Mouse (Mus musculus) liver, embryonic 14.5 days (tissue): Measurements from ENCODE around the gene Tcte1.

Experiments
- CTCF ChIP-seq: IDR thresholded peaks from 2 replicates; pipeline ENCODE4 v1.5.1; 2016; ENCODE audit warnings: antibody characterized with exemption, low read depth, control low read depth
- EP300 ChIP-seq: IDR thresholded peaks from 2 replicates; pipeline ENCODE4 v1.6.1; 2016; ENCODE audit warnings: antibody characterized with exemption, low read depth

DNA sequence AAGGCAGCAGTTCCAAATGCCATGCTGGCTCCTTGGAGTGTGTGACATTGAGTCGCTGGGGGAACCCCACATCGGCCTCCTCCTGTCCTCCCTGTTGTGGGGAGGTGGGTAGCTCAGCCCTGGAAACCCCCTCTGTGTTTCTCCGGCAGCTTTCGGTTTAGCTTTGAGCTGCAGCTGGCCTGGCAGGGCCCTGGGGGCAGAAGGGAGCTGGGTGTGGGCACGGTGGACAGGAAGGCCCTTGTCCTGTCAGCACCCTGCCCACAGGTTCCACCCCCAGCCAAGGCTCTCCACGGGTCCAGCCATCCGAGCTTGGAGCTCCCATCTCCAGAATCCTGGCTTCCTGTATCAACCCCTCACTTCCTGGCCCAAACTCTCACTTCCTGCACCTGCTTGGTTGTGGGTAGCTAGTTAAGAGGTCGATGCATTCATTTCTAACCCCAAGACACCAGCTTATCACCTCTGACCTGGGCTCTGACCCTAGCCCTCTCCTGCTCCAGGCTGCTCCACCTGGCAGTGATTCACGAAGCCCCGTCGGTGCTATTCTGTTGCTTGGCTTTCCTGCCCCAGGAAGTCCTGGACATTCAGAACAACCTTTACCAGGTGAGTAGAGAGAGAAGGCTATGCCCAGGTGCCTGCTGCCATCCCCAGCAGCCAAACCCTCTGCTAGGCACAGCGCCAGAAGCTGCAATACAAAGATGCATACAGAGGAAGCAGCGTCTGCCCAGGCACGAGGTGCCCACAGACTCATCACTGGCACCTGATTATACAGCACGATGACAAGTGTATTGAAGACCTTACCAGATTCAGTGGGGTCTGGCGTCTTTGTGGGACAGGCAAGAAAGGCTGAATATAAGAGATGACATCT lies 35.0 kb downstream of the Tcte1 start:
- TF ChIP-seq CTCF (no peak), EP300 (no peak)
